Mouse (Mus musculus) liver, adult 2 months (tissue): ENCODE results near the gene Rexo2.

Source experiments
- CTCF ChIP-seq: fragments of 200-500 bp; IDR thresholded peaks from 2 replicates; pipeline ENCODE4 v1.5.1; 2011; ENCODE audit warnings: low read depth, low read length, control low read depth
- POLR2A ChIP-seq: fragments of 200-500 bp; IDR thresholded peaks from 2 replicates; pipeline ENCODE4 v1.6.1; 2011; ENCODE audit warnings: low read length, control low read depth; ENCODE audit not compliant: insufficient read depth; ENCODE audit errors: extremely low read depth

DNA sequence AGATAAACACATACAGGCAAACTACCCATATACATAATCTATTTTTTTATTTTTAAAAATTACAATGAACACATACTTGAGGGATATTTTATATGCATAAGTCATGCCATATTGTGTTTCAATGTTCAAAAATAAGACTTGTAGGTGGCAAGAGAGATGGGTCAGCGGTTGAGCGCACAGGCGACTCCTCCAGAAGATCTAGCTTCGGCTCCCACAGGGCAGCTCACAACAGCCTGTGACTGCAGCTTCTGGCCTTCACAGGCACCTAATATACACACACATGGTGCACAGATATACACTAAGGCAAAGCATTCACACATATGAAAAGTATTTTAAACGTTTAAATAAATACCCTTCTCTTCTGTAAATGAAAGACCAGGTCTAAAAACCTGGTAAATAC, 21.0 kb downstream of the Rexo2 start:
- TF ChIP-seq CTCF (no peak), POLR2A (no peak)
